Mouse (Mus musculus) lung, postnatal 0 days (tissue): ENCODE data around the gene Tle4.

Experiments
- CTCF ChIP-seq: IDR thresholded peaks from 2 replicates; pipeline ENCODE4 v1.5.1; 2016; ENCODE audit warnings: antibody characterized with exemption, mild to moderate bottlenecking
- EP300 ChIP-seq: IDR thresholded peaks from 2 replicates; pipeline ENCODE4 v1.6.1; 2016; ENCODE audit warnings: antibody characterized with exemption, mild to moderate bottlenecking, control low read depth

DNA sequence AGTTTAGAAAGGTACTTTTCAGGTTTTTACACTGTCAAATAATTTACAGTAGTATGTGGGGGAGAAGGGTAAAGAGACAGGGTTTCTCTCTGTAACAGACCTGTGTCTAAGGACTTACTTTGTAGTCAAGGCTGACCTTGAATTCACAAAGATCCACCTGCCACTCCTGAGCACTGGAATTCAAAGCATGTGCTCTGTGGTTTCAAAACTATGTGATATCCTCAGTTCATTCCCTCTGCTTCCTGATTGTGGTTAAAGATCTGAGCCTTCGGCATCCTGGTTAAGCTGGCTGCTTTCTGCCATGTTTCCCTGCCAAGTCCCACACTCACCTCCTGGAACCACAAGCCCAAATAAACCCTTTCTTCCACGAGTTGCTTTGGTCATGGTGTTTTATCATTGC, 47.8 kb upstream of the Tle4 start:
- TF ChIP-seq CTCF (no peak), EP300 (no peak)
